Mouse (Mus musculus): Measurements from ENCODE around the gene Adipoq. TPM values are rescaled to one million over a fixed set of nuclear protein-coding genes. Genes with fewer than 3 reads are reported as not detected.
"Not testable (repeated sequence)": the region's sequence is repeated elsewhere in the genome, so short reads cannot be mapped to it uniquely, and the experiment has no call there.

Adipoq gene
- 0.55 and 0.80 TPM in 2 replicates for total RNA-seq (2015)
- 0.40 and 1.7 TPM in 2 replicates for total RNA-seq (2017)

GRCm38 (mm10) chr16:23146280-23146679 lies at the start of gene Adipoq:
TSS of gene Adipoq (plus strand) at chr16:23146536.
- no peak for ATAC-seq (ENCODE audit: poor library complexity, severe bottlenecking)

GRCm38 (mm10) chr16:23096886-23097285 lies 49.5 kb upstream of the Adipoq start:
- 0 out of 2 replicates have a peak, but pooled peaks have one; percentile 12 for ATAC-seq (ENCODE audit: poor library complexity, severe bottlenecking)

GRCm38 (mm10) chr16:23097290-23098104 lies 48.8 kb upstream of the Adipoq start:
- ATAC-seq (ENCODE audit: poor library complexity, severe bottlenecking), result peak; percentile 38; the same call in 1 of the 2 replicates

- not testable (repeated sequence) for ATAC-seq (ENCODE audit: poor library complexity, severe bottlenecking)
These were observed 48.3 kb upstream of the Adipoq start for GRCm38 (mm10) chr16:23098105-23098452.

GRCm38 (mm10) chr16:23099632-23100031 lies 46.7 kb upstream of the Adipoq start:
- no peak for ATAC-seq (ENCODE audit: poor library complexity, severe bottlenecking)

GRCm38 (mm10) chr16:23100099-23100575 lies 46.2 kb upstream of the Adipoq start:
- ATAC-seq (ENCODE audit: poor library complexity, severe bottlenecking), result no peak

GRCm38 (mm10) chr16:23100613-23101012 lies 45.7 kb upstream of the Adipoq start:
- no peak for ATAC-seq (ENCODE audit: poor library complexity, severe bottlenecking)

GRCm38 (mm10) chr16:23102340-23103037 lies 43.8 kb upstream of the Adipoq start:
- ATAC-seq (ENCODE audit: poor library complexity, severe bottlenecking), result no peak

GRCm38 (mm10) chr16:23103038-23103745 lies 43.1 kb upstream of the Adipoq start:
- ATAC-seq (ENCODE audit: poor library complexity, severe bottlenecking), result no peak

GRCm38 (mm10) chr16:23103841-23104240 lies 42.5 kb upstream of the Adipoq start:
- ATAC-seq (ENCODE audit: poor library complexity, severe bottlenecking), result peak; percentile 7; the same call in 1 of the 2 replicates

GRCm38 (mm10) chr16:23106121-23106520 lies 40.2 kb upstream of the Adipoq start:
- peak; percentile 17 for ATAC-seq (ENCODE audit: poor library complexity, severe bottlenecking)

GRCm38 (mm10) chr16:23107231-23107942 lies 38.9 kb upstream of the Adipoq start, which contains the start of gene Eif4a2:
TSS of gene Eif4a2 (plus strand) at chr16:23107444.
- ATAC-seq (ENCODE audit: poor library complexity, severe bottlenecking), result peak; percentile 79

GRCm38 (mm10) chr16:23107946-23108759 lies 38.2 kb upstream of the Adipoq start:
- ATAC-seq (ENCODE audit: poor library complexity, severe bottlenecking), result peak; percentile 63

- ATAC-seq (ENCODE audit: poor library complexity, severe bottlenecking), result no peak
These were observed 37.4 kb upstream of the Adipoq start for GRCm38 (mm10) chr16:23108943-23109342.

GRCm38 (mm10) chr16:23109350-23110280 lies 36.7 kb upstream of the Adipoq start:
- no peak for ATAC-seq (ENCODE audit: poor library complexity, severe bottlenecking)

GRCm38 (mm10) chr16:23112348-23112747 lies 34.0 kb upstream of the Adipoq start:
- no peak for ATAC-seq (ENCODE audit: poor library complexity, severe bottlenecking)

GRCm38 (mm10) chr16:23112861-23113435 lies 33.4 kb upstream of the Adipoq start:
- ATAC-seq (ENCODE audit: poor library complexity, severe bottlenecking), result no peak

GRCm38 (mm10) chr16:23113903-23114302 lies 32.4 kb upstream of the Adipoq start:
- ATAC-seq (ENCODE audit: poor library complexity, severe bottlenecking), result no peak

All from megakaryocyte, adult 5-6 weeks (primary cell).